Mouse (Mus musculus): ENCODE measurements at regions not wholly inside any gene's neighbourhood (a gene's known extent, or its start where the extent isn't known, plus 50 kb on each side); places are given as distances from the start of the nearest gene placed in this dataset.

DNA sequence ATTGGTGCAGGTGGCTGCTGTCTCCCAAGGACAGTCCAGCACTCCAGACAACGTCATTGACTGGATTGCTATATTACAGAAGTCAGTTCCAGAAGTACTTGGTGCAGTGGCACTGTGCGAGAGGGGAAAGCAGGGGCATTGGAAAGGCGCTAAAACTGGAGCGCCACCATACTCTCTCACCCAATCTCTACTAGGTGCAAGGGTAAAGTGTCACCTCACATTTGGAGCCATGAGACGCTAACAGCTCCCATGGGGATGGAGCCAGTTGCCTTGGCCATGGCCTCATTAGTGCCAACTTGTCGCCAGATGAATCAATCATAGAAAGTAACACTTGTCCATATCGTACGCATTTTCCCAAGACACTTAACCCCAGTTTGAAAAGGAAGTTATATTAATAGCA, 1617.2 kb upstream of the Gulo start:
- no peak for DNase-seq

DNA sequence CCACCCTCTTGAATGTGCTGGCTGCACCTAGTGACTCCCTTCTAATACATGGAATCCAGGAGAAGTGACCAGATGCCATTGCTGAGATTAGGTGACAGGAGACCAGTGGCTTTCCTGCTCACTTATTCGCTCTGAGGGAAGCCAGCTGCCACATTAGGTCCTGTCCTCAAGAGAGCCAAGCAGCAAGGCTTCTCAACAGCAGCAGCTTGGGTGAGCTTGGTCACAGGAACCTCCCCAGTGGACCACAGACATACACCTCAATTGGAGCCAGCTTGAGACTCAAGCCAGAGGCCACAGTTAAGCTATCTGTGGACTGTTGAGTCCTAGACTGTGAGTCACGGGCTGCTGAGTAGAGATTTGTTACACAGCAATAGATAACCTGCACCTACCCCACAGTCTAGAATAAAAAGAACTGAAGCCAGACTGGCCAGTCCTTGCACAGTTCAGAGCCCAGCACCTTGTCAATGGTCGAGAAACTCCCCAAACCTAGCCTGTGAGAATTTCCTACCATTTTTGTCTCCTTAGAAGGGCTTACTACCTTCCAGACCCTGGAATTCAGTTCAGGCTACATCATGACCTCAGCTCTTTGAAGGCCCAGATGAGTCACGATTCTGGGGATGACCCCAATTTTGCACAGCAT, 1615.0 kb upstream of the Gulo start:
- no peak for DNase-seq

DNA sequence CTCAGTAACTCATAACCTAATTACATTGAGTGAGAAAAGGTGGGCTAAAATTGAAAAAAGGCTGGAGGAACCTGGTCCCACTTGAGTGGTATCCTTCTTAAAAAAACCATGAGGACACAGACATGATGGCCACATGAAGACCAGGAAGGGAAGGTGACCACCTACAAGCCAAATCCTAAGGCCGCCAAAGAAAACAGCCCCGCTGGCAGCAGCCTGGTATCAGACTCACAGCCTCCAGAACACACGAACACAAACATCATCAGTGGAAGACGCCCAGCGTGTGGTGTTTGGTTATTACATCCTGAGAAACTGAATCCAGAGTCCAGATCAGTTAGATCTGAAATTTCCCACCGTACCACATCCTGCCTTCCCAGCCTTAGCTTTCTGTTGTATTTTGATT, 1613.9 kb upstream of the Gulo start:
- no peak for DNase-seq

DNA sequence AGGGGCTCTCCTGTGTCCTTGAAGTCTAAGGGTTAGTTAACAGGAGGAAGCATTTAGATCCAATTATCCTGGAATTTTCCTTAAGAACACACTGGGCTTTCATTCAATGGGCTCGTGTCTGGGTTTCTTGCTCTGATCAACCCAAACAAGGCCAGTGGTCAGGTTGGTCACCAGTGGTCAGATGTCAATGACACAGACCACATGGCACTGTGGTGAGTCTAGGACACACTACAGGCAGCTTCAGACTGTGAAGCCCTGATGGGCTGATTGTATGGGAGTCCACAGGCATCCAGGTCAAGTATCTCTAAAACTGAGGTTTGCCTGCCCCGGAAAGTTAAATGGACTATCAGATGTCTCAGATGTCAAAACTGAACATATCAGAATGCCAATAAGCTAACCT, 1612.5 kb upstream of the Gulo start:
- no peak for DNase-seq

DNA sequence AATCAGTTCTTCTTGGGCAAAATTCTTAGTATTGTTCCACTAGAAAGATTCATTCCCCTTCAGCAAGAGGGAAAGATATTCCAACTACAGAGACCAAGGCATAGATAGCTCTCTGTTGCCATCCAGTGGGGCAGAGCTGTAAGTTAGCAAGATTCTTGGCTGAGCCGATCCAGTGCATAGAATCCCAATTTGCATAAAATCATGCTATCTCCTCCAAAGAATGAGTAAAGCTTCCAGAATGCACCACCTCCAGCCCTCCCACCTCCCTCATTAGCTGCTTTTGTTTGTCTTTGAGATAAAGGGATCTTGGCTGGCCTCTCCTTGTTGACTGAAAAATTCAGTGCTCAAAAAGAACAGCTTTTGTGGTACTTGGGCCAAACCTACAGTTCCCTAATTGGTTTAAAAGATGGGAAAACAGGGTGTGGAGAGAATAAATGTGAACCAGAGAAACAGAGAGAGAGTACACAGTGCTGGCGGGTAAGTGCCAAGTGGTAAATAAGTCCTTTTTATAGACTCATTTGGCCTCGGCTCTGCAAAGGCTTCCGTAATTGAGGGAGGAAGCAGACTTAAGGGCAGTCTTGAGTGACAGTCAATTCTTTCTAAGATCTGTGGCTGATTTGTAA, 1612.0 kb upstream of the Gulo start:
- DNase-seq: no peak

DNA sequence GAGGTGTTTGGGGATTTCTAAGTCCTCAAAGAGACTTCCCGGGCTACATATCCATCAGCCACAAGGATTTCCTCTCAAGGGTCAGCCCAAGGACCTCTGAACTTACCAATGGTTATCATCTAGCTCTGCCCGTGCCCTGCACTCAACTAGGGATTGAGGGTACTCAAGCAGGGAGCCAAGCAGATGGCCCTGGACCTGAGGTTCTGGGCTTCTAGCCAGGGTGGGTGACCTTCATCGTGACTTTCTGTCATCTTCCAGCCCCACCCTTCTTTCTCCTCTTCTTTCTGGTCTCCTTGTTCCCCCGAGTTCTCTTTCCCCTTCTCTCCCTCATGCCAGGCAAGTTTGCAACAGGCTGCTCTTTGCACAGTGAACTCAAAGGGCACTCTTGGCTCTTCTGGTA, 1610.6 kb upstream of the Gulo start:
- DNase-seq: no peak

DNA sequence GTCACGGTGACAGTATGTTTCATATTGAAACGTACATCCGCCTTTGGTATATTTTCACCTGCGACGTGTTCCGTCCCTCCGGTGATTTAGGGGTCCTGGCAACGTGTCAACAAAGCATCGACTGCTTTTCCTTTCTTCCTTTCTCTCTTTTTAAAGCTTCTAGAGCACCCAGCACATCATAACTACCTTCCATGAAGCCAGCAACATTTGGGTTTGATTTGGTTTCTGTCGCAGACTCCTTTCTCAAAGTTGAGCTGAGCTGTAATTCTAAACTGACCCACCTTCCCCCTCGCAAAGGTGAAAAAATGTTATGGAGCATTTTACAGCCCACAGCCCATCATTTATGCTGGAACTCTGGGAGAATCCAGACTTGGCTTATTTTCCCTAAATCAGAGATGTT, 1605.4 kb upstream of the Gulo start:
- DNase-seq: no peak

DNA sequence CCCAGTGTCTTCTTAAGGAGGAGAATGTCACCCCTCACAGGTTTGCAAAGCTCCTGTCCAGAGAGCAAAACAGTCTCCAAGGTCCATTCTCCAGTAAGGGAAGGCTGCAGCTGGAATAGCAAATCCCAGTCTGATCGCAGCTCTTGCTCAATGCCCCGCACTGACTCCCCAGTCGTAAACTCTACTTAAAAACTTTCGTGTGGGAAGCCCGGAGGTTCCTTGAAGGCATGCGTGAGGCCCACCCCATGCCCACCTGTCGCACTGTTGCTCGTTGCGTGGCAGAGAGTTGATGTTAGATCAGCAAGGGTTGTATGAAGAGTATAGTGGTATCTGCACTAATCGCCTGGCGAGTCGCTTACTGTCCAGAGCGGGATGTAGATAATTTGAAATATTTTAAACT, 1604.7 kb upstream of the Gulo start:
- no peak for DNase-seq

DNA sequence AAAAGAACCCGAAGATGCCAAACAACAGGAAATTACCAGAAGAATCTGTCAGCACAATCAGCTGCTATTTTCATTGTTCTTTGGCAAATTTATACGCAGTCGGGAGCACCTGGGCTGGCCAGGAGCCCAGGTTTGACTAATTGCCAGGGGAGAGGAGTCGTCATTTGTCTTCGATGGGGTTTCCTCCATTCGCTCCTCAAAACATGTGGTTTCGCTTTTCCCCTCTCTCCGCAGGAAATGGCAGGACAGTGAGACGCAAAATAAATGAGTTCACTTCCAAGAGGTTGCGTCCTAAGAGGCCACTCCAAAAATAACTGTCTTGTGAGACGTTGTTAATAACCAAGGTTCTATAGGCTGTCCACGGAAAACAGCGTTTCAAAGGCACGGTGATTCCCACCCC, 1604.2 kb upstream of the Gulo start:
- DNase-seq: no peak

DNA sequence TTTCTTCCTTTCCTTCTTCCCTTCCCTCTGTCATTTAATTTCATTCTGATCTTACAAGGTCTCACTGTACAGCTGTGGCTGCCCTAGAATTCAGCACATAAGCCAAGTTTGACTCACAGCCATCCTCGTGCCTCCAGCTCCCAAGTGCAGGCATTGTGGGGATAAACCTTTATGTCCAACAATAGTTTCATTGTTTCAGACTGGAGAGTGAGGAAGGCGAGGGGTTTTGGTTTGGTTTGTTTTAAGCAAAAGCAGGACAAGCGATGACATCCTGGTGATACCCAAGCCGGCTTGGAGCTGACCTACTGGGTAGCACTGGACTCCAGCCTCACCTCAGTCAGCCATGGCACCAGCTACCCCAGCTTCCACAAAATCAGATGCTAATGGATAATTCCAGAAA, 1603.5 kb upstream of the Gulo start:
- no peak for DNase-seq

DNA sequence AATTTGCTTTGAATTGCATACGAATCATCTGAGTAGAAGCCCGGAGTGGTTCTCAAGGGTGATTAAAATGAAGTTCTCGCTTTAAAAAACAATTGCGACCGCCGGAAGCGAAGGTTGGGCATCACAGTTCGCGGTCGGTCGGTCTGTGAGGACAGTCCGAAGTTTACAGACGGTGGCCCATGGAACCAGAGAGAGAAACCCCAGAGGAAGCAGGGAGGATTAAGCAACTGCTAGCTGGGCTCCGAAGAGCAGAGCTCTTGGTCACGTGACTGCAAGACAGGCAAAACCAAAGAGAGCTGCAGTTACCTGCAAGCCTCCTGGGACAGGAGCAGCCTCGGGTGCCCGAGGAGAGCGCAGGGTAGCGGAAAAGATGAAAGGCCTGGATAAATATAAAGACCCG, 1599.3 kb upstream of the Gulo start:
- DNase-seq: no peak

DNA sequence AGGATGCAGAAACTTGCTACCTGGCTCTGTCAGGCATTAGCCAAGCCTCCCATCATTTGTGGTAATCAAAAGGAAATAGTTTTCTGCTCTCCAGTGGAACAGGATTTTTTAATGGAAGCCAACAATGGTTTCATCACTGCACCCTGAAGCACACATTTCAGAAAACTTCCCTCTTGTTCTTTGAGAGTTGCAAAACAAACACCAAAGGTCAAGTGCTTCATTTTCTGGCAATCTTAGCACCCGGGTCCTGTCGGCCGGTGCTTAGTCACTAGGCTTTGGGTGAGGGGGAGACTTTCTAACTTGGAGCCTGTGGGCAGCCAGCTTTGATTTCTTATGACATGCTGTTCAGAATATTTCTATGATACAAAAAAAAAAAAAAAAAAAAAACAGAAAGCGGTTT, 1594.0 kb upstream of the Gulo start:
- DNase-seq: no peak

DNA sequence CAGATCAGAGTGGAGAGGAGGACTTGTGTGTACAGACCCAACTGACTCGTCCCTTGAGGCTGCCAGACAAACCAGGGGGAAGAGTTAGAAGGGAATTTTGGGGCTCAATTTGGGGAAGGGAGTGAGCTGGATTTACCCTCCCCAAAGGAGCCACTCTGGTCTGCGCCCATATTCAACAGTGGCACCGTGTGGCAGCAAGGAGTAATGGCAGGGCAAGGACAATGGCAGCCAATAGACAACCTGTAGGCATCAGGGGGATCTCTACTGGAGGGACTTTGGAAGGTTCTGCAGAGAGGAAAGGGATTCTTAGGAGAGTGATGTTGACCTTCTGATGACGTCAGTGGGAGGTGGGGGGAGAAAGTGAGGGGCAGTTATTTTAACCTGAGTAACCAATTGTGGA, 1590.7 kb upstream of the Gulo start:
- DNase-seq: no peak

DNA sequence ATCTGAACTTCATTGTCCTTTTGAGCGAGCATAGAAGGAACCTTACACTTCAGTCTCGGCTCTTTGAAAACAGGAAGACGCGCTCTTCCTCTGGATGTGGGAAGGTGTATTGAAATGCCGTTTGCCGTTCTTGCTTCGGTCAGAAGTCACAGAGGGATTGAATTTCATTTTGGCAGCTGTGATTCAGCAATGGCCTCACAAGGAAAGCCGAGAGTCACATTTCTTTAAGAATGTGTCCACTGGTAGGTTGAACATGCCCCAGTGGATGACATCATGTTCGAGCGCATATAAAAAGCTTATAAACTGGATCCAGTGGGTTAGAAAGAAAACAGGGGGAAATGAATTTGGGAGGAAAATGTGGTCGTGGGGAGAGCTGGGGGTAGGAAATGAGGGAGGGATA, 1579.6 kb upstream of the Gulo start:
- no peak for DNase-seq

DNA sequence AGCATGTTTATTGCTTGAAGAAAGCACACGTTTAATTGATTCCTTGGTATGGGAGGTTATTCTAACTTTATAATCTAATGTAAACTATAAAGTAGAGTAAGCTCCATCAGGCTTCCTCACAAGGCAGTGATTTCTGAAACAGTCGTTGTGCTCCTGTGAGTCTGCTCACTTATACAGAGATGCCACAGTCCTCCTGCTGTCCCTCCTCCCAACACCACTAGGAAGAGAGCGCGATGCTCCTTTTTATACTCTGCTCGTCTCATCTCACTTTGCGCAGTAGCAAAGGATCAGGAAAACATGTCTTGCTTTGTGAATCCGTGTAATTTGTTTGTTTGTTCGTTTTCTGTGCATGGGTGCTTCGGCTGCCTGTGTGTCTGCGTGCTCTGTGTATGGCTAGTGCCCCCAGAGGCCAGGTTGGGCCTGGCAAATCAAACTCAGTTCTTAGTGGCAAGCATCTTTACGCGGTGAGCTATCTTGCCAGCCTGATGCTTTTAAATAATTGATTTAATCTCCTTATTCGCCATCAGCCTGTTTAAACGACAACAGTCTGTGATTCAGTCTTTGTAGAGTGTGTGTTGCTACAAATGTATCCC, 1575.5 kb upstream of the Gulo start:
- DNase-seq: no peak

DNA sequence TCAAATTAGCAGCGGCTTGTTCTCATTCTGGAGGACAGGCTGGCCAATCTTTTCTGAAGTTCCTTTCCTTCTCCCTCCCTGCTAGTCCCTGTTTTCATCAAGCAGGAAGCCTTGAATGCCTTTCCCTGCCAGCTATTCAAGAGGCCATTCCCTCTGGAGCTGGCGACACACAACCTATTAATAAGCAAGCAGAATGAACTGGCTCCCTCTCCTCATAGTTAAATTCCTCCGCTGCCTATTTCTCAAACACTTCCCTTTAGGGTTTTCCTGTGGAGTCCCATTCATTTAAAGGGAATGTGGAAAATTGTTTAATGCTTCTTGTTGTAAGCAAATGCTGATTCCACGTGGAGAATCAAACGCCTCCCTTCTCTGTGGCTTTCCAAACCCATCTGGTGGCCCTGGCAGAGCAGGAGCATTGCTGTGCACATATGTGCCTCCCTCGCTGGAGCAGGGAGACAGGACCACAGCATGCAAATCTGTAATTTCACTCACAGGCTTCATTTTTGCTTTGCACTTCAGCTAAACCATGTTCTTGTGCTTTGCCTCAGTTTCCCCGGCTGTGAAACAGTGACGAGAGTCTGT, 1573.3 kb upstream of the Gulo start:
- DNase-seq: no peak

DNA sequence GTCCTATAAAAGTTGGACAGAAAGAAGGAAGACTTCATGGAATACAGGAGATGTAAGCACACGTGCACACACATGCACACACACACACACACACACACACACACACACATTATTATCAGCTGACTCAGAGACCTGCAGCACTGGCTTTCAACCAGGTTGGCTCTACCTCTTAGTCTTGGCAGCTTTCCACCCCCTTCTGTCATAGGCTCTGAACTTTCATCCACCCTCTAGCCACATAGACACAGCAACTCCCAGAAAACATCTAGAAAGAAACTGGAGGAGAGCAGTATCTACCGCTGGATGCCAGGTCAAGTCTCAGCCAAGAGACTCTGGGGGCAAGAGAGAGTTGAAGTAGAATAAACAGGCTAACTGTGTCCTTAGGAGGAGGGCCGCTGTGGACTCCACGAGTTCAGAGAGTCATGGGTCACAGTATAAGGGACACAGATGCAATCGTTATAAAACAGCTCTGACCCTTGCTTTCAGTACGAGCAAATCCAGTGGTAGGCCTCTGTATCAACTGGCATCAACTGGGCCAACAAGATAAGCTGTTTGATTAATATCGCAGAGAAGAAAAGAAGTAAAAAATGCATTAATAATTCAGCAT, 1565.4 kb upstream of the Gulo start:
- no peak for DNase-seq

DNA sequence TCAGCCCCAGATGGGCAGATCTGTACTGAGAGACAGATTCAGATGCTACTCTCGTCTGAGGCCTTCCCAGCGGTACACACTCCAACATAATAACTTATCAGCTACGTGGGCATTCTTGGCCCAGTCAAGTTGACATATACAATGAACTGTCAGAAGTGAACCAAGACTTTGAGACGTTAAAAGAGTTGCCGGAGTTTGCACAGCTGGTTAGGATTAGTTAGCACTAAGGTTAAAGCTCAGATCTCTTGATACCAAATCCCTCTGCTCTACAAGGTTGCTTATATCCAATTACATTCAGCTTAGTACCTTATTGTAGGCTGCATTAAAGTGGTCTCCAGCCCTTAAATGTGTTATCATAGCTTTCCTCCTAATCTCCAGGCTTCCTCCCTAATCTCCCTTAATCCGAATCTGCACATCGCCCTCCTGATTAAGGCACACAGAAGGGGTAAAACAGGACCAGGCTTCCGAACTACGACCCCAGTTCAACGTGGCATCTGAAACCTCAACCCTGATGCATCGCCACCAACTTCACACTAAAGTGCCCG, 1564.5 kb upstream of the Gulo start:
- no peak for DNase-seq

DNA sequence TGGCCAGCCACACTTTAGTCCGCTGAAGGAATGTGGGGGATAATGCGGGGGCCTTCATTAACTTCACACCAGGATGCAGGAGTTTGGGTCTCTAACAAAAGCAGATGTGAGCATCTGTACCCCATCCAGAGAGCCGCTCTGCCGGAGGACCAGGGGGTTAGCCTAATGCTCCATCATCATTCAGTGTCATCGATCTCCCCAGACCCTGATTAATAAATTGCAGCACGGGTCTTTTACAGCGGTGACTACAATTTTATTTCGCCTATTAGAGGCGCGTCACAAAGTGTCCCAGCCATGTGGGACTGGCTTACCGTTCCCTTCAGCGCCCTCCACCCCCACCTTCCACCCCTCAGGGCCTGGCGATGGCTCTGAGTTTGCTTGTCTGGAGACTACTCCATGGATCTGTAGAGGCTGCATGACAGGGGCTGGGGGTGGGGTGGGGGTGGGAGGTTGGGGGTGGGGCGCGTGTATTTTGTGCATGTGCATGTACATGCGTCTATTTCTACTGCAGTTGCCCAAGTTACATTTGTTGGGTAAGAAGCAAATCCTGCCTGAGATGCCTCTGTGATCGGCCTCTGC, 1560.8 kb upstream of the Gulo start:
- no peak for DNase-seq

DNA sequence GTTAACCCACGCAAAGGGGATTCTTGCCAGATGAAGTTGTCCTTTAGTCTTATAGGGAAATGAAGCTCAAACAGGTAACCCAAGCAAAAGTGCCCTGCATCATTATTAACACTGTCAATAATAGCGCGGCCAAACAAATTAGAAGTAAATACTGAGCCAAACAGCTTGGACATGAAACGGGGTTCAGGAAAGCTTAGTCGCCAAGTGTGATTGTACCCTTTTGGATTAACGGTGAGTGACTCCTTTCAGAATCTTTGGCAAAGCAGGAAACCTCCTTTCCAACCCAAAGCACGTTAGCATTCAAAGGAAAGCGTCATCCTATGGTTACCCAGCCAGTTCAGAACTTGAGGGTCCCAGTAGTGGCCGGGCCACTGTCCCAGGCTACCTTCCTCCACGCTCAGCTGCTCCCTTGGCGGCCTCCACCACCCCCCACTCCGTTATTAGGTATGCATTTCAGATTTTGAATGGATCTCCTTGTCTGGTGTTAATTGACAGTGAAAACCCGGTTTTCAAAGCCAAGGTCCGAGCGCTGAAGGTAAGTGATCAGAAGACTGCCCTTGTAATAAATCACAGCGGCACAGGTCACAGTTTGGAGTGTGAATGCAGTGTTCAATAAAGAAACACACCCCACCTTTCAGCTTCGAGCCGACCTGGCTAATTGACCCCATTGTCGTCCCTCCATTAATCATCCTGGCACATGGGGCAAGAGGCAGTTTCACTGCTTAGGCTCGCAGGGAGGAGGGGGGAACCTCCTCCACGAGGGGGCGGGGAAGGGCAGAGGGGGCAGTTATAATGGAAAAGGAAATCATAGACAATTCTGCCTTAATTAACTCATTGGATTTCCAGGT, 1560.1 kb upstream of the Gulo start:
- DNase-seq: no peak

DNA sequence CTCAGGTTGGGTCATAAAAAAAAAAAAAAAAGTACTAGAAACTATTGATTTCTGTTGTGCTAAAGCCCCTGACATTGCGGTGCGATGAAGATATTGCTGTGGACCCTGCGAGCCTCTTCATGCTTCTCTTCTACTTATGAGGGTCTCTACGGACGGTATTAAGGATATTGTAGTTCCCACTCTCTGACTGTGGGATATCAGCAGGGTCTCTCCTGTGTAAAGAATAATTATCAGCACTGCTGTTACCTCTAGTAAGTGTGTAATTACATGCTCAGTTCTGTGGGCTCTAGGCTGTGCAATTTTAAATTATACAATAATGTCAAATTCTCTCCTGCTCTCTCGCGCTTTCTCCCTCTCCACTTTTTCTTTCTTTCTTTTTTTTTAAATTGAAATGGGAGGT, 1545.9 kb upstream of the Gulo start:
- DNase-seq: no peak

DNA sequence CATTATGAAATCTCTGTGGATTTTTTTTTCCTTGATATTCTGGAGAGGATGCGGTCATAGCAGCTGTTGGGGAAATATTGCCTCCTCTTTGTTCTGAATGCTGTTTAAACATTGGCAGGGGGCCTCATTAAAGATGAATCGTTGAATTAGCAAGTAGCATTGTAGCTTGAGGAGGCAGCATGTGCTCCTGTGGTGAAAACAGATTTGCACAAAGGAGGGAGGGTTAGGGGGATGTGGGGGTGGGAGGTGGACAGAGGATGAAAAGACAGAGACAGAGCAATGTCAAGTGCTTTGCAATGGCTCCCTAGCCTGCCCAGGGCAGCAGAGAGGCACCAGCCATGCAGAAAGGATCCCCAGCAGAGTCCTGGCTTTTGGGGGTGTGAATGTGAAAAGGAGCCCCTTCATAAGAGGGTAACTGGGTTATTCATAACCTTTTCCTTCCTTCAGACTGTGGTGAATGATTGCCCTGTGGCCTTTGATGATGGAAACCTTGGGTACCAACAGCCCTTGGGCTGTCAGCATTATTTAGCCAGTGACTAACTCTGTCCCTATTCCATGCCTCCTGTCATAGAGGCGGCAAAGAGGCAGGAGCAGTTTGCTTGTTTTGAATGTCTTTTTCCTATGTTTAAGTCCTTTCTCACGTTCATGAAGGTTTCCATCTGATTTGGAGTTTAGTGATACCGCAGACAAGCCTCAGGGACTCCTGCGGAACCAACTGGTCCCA, 1541.6 kb upstream of the Gulo start:
- no peak for DNase-seq

All from thymus, postnatal 14 days (tissue).